Mouse (Mus musculus): ENCODE results near the gene Tcam1.
A peak's percentile ranks its signal among the peaks of the same experiment; 100 is the strongest.

Gene Tcam1

DNA sequence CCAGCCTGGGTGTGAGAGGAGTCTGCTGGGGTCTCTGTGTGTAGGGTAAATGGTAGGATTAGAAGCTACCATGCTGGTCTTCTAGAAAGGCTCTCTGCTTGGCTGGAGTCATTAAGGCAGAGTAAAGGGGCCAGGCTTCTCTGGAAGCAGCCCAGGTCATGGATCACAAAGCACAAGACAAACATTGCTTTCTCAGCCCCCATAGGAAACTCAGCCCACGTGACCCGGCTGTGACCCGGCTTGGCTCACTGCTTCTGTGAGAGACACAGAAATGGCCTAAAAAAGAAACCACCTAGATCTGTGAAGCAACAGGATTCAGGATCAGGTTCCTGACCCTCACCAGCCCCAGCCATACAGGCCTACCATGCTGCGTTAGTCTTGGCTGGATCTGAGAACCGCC is 48.4 kb downstream of the Tcam1 start:
- no peak for DNase-seq

DNA sequence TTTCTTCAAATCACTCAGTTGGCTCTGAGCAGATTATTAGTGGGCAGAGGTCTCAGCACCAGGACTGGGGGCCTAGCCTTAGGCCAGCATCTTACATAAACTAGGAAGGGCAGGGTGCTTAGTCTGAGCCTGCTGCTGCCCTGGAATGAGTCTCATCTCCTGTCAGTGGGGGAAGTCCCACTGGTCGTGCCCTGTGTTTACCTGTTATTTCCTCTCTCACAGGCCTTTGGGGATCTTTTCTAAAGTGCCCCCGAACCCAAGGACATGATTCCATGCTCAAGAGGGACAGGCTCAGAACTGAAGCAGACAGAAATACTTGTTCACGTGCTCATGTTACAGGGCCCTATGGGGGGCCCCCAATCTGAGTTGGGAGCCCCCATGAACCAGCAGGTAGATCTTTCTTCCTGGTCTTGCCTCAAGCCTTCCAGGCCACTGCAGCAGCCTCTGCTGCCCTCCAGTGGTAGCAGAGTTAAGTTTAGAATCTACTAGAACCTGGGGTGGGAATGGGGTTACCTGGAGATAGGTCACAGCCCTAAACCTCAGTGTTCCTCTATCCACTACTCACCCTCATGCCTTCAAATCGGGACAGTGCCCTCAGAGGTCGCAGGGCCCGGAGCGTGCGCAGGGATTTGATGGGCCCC is 49.2 kb downstream of the Tcam1 start:
- peak; percentile 88 for DNase-seq

DNA sequence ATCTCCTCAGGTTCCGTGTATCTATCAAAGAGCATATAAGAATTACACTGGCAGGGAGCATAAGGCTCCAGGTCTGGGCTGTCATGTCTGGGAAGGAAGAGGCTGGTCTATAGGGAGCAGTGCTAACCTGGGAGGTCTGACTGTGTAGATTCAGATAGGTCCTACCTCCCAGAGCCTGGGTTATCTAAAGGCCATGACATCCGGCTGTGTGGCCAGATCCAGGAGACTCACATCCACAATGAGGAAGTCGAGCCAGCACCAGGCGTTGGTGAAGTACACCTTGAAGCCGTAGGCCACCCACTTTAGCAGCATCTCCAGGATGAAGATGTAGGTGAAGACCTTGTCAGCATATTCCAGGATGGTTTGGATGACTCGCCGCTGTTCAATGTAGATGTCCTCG is 50.0 kb downstream of the Tcam1 start:
- no peak for DNase-seq

DNA sequence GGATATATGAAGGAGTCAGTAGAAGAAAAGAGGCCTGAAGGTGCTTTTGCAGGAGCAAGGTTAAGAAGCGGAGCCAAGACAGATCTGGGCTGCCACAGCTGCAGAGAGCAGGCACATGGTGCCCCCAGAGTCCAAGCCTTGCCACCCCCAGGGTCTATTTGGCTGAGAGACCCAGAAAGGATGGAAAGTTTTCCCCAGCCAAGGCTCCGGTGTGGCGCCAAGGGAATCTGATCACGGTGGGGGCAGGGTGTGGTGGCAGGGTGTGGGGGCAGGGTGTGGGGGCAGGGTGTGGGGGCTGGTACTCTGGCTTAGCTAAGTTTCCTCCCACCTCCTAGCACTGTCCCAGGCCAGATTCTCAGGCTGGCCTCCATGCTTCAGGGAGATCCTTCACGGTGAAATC is 52.0 kb downstream of the Tcam1 start:
- DNase-seq, result no peak

DNA sequence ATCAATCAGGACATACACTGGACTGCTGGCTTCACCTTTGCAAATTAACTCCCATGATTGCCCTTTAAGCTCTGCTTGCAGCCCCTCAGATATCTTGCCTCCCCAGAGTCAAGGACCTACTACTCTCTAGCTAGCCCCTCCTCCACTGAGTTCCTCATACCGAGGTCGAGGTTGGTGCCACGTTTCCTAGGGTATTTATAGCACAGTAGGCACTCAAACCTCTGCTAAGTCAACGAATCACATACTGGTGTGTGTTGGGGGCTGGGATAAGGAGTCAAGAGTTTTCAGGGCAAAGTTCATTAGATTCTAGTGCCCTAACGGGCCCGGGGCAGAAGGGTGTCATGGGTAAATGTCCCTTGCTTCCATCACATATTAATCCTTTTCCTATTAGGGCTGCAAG is 52.7 kb downstream of the Tcam1 start:
- DNase-seq, result no peak

DNA sequence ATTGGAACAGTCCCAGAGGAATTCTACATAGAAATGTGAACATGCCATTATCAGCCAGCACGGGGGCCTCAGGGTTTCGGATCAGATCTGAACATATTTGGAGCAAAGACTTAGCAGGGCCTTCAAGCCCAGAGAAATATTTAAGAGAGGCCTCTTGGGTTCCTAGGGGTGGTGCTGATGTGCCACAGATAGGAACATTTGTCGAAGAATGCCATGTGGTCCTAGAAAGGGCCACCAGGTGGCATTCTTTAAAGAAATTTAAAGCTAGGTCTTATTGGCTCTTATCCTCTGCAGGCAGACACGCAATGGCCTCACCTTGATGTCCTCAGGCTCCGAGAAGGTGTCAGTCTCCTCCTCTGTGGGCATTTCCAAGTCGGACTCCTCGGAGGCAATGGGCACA is 53.2 kb downstream of the Tcam1 start:
- peak; percentile 78 for DNase-seq

DNA sequence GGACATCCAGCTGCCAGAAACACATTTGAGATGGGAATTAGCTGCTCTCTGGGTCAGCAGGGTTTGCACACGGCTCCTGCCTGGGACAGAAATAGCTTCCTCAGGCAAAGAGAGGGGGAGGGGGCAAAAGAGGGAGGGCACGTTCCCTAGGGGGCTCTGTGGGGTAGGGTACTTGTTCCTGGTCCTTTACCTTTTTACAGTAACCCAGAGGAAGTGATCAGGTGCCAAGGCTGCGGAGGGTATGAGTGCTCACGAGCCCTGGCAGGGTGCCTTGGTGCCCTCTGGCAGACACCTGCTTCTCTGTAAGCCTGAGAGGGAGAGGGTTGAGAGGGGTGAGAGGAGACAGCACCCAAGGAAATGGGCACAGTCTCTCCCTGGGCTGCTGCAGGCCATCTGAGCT is 56.0 kb downstream of the Tcam1 start:
- no peak for DNase-seq

DNA sequence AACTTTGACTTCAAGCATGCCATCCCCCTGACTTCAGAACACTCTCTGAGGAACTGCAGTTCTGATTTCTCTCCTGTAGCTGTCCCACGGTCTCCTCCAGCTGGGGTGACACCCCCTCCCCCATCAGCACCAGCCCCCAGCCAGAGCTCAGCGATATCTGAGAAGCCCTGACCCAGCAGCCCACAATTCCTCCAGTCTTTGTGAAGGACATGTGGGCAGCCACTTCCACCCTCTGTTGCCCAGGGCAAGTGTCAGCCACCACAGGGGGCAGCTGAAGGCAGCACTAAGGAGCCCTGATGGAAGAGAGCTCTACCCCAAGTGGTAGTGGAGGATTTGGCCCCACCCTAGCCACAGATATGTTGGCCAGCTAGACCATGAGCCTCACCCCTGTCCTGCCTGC is 57.6 kb downstream of the Tcam1 start:
- no peak for DNase-seq

DNA sequence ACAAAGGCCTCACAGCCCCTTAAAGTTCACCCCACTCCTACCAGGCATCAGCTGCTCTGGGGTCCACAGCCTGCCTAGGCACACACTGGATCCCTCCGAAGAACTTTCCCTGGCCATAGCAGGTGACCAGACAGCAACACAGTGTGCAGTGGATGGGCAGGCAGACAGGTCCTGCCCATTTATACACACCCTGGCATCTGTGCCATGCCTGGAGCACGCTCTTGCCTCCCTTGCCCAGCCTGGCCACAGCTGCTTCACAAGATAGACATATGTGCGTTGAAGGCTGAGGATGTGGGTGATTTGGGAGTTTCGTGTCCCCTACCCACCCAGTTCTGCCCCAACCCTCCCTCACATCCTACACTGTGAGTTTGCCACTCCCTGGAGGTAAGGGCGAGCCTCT is 61.6 kb downstream of the Tcam1 start:
- no peak for DNase-seq

Measured in thymus, postnatal 14 days (tissue).